In genomic region chr14:54900383-54900782, GRCm38 (mm10) we compare ENCODE assay signal across 9 mouse cellular contexts. TPM values are rescaled to one million over a fixed set of nuclear protein-coding genes. Genes with fewer than 3 reads are reported as not detected.
A peak's percentile ranks its signal among the peaks of the same experiment; 100 is the strongest.
DNase-seq lines count a peak whose midpoint lies in the region; ATAC-seq and TF ChIP-seq lines count a peak whose summit lies in the region.
"Had no signal": no experiment of that assay in that cellular context is flagged by ENCODE, and none has a peak within 500 bp of the region (broad histone marks: within the 10 kb centered on the region; RNA-seq: fewer than 3 reads in every experiment).

No protein-coding gene starts in this region.

- no peak overlapping the region for H3K9ac ChIP-seq in heart, embryonic 12.5 days
- no peak overlapping the region for H3K9ac ChIP-seq in intestine, embryonic 15.5 days
- H3K9ac ChIP-seq: neural tube, embryonic 12.5 days had no signal

- no peak overlapping the region for H3K4me2 ChIP-seq in heart, embryonic 12.5 days
- H3K4me2 ChIP-seq in intestine, embryonic 15.5 days (replicated peaks), result no peak overlapping the region
- H3K4me2 ChIP-seq: neural tube, embryonic 12.5 days had no signal

- H3K27me3 ChIP-seq in heart, embryonic 12.5 days (replicated peaks), result no peaks in the 10 kb centered on the region
- no peaks in the 10 kb centered on the region for H3K27me3 ChIP-seq in intestine, embryonic 15.5 days (replicated peaks)
- no peaks in the 10 kb centered on the region for H3K27me3 ChIP-seq in small intestine, adult 2 months (ENCODE audit: control insufficient read depth, insufficient read depth, low read length)
- H3K27me3 ChIP-seq: neural tube, embryonic 12.5 days had no signal

- no peaks in the 10 kb centered on the region for H3K9me3 ChIP-seq in heart, embryonic 12.5 days (replicated peaks)
- no peaks in the 10 kb centered on the region for H3K9me3 ChIP-seq in intestine, embryonic 15.5 days
- H3K9me3 ChIP-seq: neural tube, embryonic 12.5 days had no signal

- H3K36me3 ChIP-seq in heart, embryonic 12.5 days, result peaks cover 43% of the 10 kb centered on the region
- H3K36me3 ChIP-seq in intestine, embryonic 15.5 days, result peaks cover 17% of the 10 kb centered on the region
- peaks cover 22% of the 10 kb centered on the region for H3K36me3 ChIP-seq in small intestine, adult 2 months (ENCODE audit: control insufficient read depth, insufficient read depth, low read length)

- WGBS in heart, embryonic 12.5 days, result 0% methylated on average over 3 of the region's 3 CpGs
- under 1% methylated on average over 3 of the region's 3 CpGs for WGBS in intestine, embryonic 15.5 days
- under 1% methylated on average over 3 of the region's 3 CpGs for WGBS in small intestine, adult 2 months

- intact Hi-C loops in left cerebral cortex, postnatal 14 days (cut with DNase I), result loop anchor here (1.0 to 5.0 kb wide), 3 partner anchors 39 to 192 kb away; partner anchors contain the start of genes Ngdn, Thtpa and Zfhx2

- H3K4me3 ChIP-seq in heart, embryonic 12.5 days, result no peak overlapping the region
- H3K4me3 ChIP-seq in intestine, embryonic 15.5 days (replicated peaks), result no peak overlapping the region
- no peak overlapping the region for H3K4me3 ChIP-seq in small intestine, adult 2 months (ENCODE audit: low read depth, low read length)
- H3K4me3 ChIP-seq: neural tube, embryonic 12.5 days had no signal

- H3K27ac ChIP-seq in heart, embryonic 12.5 days (ENCODE audit: poor library complexity, severe bottlenecking), result no peak overlapping the region
- no peak overlapping the region for H3K27ac ChIP-seq in intestine, embryonic 15.5 days
- H3K27ac ChIP-seq in small intestine, adult 2 months (ENCODE audit: insufficient read depth, low read depth, low read length), result no peak overlapping the region
- H3K27ac ChIP-seq: neural tube, embryonic 12.5 days had no signal

- 0 out of 2 replicates have a peak, but pooled peaks have one; percentile 21 for TF ChIP-seq CTCF in small intestine, adult 2 months (IDR thresholded peaks at IDR 0.05; ENCODE audit: extremely low read depth, insufficient read length, insufficient replicate concordance, low read depth, low read length)

- ATAC-seq in heart, embryonic 12.5 days (ENCODE audit: insufficient number of reproducible peaks, low FRiP score), result no peak; the same call in 1 of the 2 replicates
- peak; percentile 66 for ATAC-seq in frontal cortex, adult (ENCODE audit: low TSS enrichment)
- peak; percentile 70 for ATAC-seq in intestine, embryonic 15.5 days

- H3K4me1 ChIP-seq in heart, embryonic 12.5 days (replicated peaks), result peaks cover 26% of the 10 kb centered on the region
- H3K4me1 ChIP-seq in intestine, embryonic 15.5 days (replicated peaks), result peaks cover 6% of the 10 kb centered on the region; the same call in 1 of the 2 replicates
- no peaks in the 10 kb centered on the region; the same call in 1 of the 2 replicates for H3K4me1 ChIP-seq in small intestine, adult 2 months (ENCODE audit: control insufficient read depth, insufficient read depth, insufficient read length, low read length)

- DNase-seq in heart, adult 8-10 months (ENCODE audit: low spot score), result peak; percentile 84
- peak; percentile 82 to 83 for DNase-seq in cerebellum, postnatal 14 days
- peak; percentile 83 to 92 for DNase-seq in left cerebral cortex, postnatal 14 days (ENCODE audit: low spot score in 2 of 2)
- DNase-seq in mesoderm, embryonic 11.5 days (ENCODE audit: low read depth, low spot score), result peak; percentile 85

- no peak for TF ChIP-seq POLR2A in small intestine, adult 2 months (IDR thresholded peaks at IDR 0.05; ENCODE audit: low read depth, low read length)

RNA-seq across cellular contexts. Expression of gene Pabpn1, which starts 8.1 kb away (rescaled TPM):
- 10 to 100 TPM; 37.3 to 54.4 (median 50.2) TPM for total RNA-seq in heart, adult 8-10 months (2022)
- polyA plus RNA-seq in heart, embryonic 12.5 days (2016; fragmentation: Nextera tagmentation; extraction: Ambion mirVana), result 96.3 and 101 TPM in 2 replicates
- 108 and 119 TPM in 2 replicates for polyA plus RNA-seq in intestine, embryonic 15.5 days (2015; fragmentation: Nextera tagmentation; extraction: Ambion mirVana)
- 100 to 1,000 TPM; 233 to 257 TPM for total RNA-seq in left cerebral cortex, postnatal 14 days (2021)
- polyA plus RNA-seq in small intestine, adult 2 months (2012; rRNA removed), result 19.7 and 36.0 TPM in 2 replicates

RNA-seq across cellular contexts. Expression of gene Slc22a17, which starts 12.5 kb away (rescaled TPM):
- 1 to 10 TPM; 1.7 to 3.6 (median 2.6) TPM for total RNA-seq in heart, adult 8-10 months (2022)
- polyA plus RNA-seq in heart, embryonic 12.5 days (2016; fragmentation: Nextera tagmentation; extraction: Ambion mirVana), result 47.1 and 50.8 TPM in 2 replicates
- polyA plus RNA-seq in intestine, embryonic 15.5 days (2015; fragmentation: Nextera tagmentation; extraction: Ambion mirVana), result 30.2 and 33.2 TPM in 2 replicates
- total RNA-seq in left cerebral cortex, postnatal 14 days (2021), result 100 to 1,000 TPM; 630 to 690 TPM
- polyA plus RNA-seq in small intestine, adult 2 months (2012; rRNA removed), result 15.2 and 18.0 TPM in 2 replicates

RNA-seq across cellular contexts. Expression of gene Gm20521, which starts 17.1 kb away (rescaled TPM):
- total RNA-seq in heart, adult 8-10 months (2022), result 10 to 100 TPM in 1 of 4 experiments, 1 to 10 TPM in 3; 3.4 to 11.8 (median 7.9) TPM
- not detected in 2 replicates for polyA plus RNA-seq in heart, embryonic 12.5 days (2016; fragmentation: Nextera tagmentation; extraction: Ambion mirVana)
- polyA plus RNA-seq in intestine, embryonic 15.5 days (2015; fragmentation: Nextera tagmentation; extraction: Ambion mirVana), result 0.34 and 0.35 TPM in 2 replicates
- total RNA-seq in left cerebral cortex, postnatal 14 days (2021), result 1 to 10 TPM in 1 of 2 experiments, under 1 TPM in 1; 0.40 to 2.1 TPM
- polyA plus RNA-seq in small intestine, adult 2 months (2012; rRNA removed), result 5.8 and 12.4 TPM in 2 replicates
- polyA plus RNA-seq: neural tube, embryonic 12.5 days had no signal

RNA-seq across cellular contexts. Expression of gene Bcl2l2, which starts 17.2 kb away (rescaled TPM):
- total RNA-seq in heart, adult 8-10 months (2022), result 10 to 100 TPM; 44.7 to 52.4 (median 45.5) TPM
- polyA plus RNA-seq in heart, embryonic 12.5 days (2016; fragmentation: Nextera tagmentation; extraction: Ambion mirVana), result 2.3 and 2.4 TPM in 2 replicates
- polyA plus RNA-seq in intestine, embryonic 15.5 days (2015; fragmentation: Nextera tagmentation; extraction: Ambion mirVana), result 3.6 and 4.7 TPM in 2 replicates
- 100 to 1,000 TPM; 104 to 105 TPM for total RNA-seq in left cerebral cortex, postnatal 14 days (2021)
- 22.5 and 29.8 TPM in 2 replicates for polyA plus RNA-seq in small intestine, adult 2 months (2012; rRNA removed)

RNA-seq across cellular contexts. Expression of gene Ppp1r3e, which starts 23.0 kb away (rescaled TPM):
- 1 to 10 TPM; 2.9 to 4.2 (median 3.3) TPM for total RNA-seq in heart, adult 8-10 months (2022)
- 0.62 and 0.79 TPM in 2 replicates for polyA plus RNA-seq in heart, embryonic 12.5 days (2016; fragmentation: Nextera tagmentation; extraction: Ambion mirVana)
- polyA plus RNA-seq in intestine, embryonic 15.5 days (2015; fragmentation: Nextera tagmentation; extraction: Ambion mirVana), result 2.3 TPM in 2 replicates
- 10 to 100 TPM; 18.2 to 19.1 TPM for total RNA-seq in left cerebral cortex, postnatal 14 days (2021)
- polyA plus RNA-seq in small intestine, adult 2 months (2012; rRNA removed), result 8.9 and 17.4 TPM in 2 replicates
